Mouse (Mus musculus) embryonic fibroblast, embryonic 13.5 days (primary cell): ENCODE measurements around the gene Lhcgr.

Experiments used
- CTCF ChIP-seq: IDR thresholded peaks from 2 replicates; pipeline ENCODE4 v1.5.1; 2011; ENCODE audit warnings: mild to moderate bottlenecking, control low read depth, low read length, moderate library complexity, borderline replicate concordance; ENCODE audit not compliant: insufficient read depth
- POLR2A ChIP-seq: IDR thresholded peaks from 2 replicates; pipeline ENCODE4 v1.6.1; 2011; ENCODE audit warnings: low read depth, mild to moderate bottlenecking, control low read depth, low read length, moderate library complexity

- TF ChIP-seq CTCF (no peak), POLR2A (no peak)
Measured at GRCm38 (mm10) chr17:88706231-88706649, 85.5 kb downstream of the Lhcgr start.
